Mouse (Mus musculus): ENCODE measurements around the gene Ada.

GRCm38 (mm10) chr2:163777061-163777460 lies 27.0 kb upstream of the Ada start:
- TF ChIP-seq POLR2A (IDR thresholded peaks at IDR 0.05; ENCODE audit: low read depth, low read length) (no peak), CTCF (IDR thresholded peaks at IDR 0.05; ENCODE audit: extremely low read depth, insufficient read length, insufficient replicate concordance, low read depth, low read length) (no peak)
